Mouse (Mus musculus): ENCODE measurements around the gene Stx8. TPM values are rescaled to one million over a fixed set of nuclear protein-coding genes. Genes with fewer than 3 reads are reported as not detected.

Stx8 gene
- polyA plus RNA-seq, 1 experiment from 2014 or later, result 71.0 TPM

GRCm38 (mm10) chr11:68185647-68186046 lies 219.7 kb downstream of the Stx8 start:
- no peak for DNase-seq (ENCODE audit: low spot score)
- Histone ChIP-seq H3K9ac (ENCODE audit: low read length) (no peak overlapping the region), H3K27ac (replicated peaks) (no peak overlapping the region), H3K4me3 (ENCODE audit: low read depth, low read length) (no peak overlapping the region), H3K4me1 (replicated peaks; ENCODE audit: control insufficient read depth, insufficient read depth) (peaks cover 4% of the 10 kb centered on the region), H3K27me3 (ENCODE audit: control insufficient read depth, insufficient read depth, low read length) (no peaks in the 10 kb centered on the region), H3K36me3 (ENCODE audit: control insufficient read depth, insufficient read depth, low read length) (no peaks in the 10 kb centered on the region), H3K4me2 (replicated peaks; ENCODE audit: low read depth) (no peak overlapping the region), H3K9me3 (ENCODE audit: control insufficient read depth, low read length) (no peaks in the 10 kb centered on the region)
- no peak for ATAC-seq (ENCODE audit: low FRiP score, low TSS enrichment)
- WGBS, result 88% methylated on average over 3 of the region's 3 CpGs
- TF ChIP-seq EP300 (optimal IDR thresholded peaks at IDR 0.05), result no peak
- no peak for TF ChIP-seq CTCF (IDR thresholded peaks at IDR 0.05; ENCODE audit: low read depth)

GRCm38 (mm10) chr11:68187242-68187641 lies 221.2 kb downstream of the Stx8 start:
- H3K4me2 ChIP-seq (replicated peaks; ENCODE audit: low read depth), result no peak overlapping the region
- H3K27ac ChIP-seq (replicated peaks), result peak overlapping the region; percentile 56
- H3K9ac ChIP-seq (ENCODE audit: low read length), result no peak overlapping the region
- DNase-seq (ENCODE audit: low spot score) (no peak), ATAC-seq (ENCODE audit: low FRiP score, low TSS enrichment) (peak; percentile 33; the same call in 1 of the 2 replicates)
- no peaks in the 10 kb centered on the region for H3K36me3 ChIP-seq (ENCODE audit: control insufficient read depth, insufficient read depth, low read length)
- WGBS, result 46% methylated on average over 8 of the region's 8 CpGs
- peaks cover 4% of the 10 kb centered on the region for H3K4me1 ChIP-seq (replicated peaks; ENCODE audit: control insufficient read depth, insufficient read depth)
- TF ChIP-seq EP300 (optimal IDR thresholded peaks at IDR 0.05), result no peak
- TF ChIP-seq CTCF (IDR thresholded peaks at IDR 0.05; ENCODE audit: low read depth), result no peak
- no peak overlapping the region for H3K4me3 ChIP-seq (ENCODE audit: low read depth, low read length)
- H3K27me3 ChIP-seq (ENCODE audit: control insufficient read depth, insufficient read depth, low read length), result no peaks in the 10 kb centered on the region
- H3K9me3 ChIP-seq (ENCODE audit: control insufficient read depth, low read length), result no peaks in the 10 kb centered on the region

- H3K9ac ChIP-seq (ENCODE audit: low read length), result no peak overlapping the region
- WGBS, result 56% methylated on average over 12 of the region's 12 CpGs
- TF ChIP-seq EP300 (optimal IDR thresholded peaks at IDR 0.05), result no peak
- TF ChIP-seq CTCF (IDR thresholded peaks at IDR 0.05; ENCODE audit: low read depth), result no peak
Measured at GRCm38 (mm10) chr11:68188695-68189201, 222.8 kb downstream of the Stx8 start.

GRCm38 (mm10) chr11:68190849-68191248 lies 224.9 kb downstream of the Stx8 start:
- 78% methylated on average over 5 of the region's 5 CpGs for WGBS
- ATAC-seq (ENCODE audit: low FRiP score, low TSS enrichment), result no peak
- Histone ChIP-seq H3K36me3 (ENCODE audit: control insufficient read depth, insufficient read depth, low read length) (no peaks in the 10 kb centered on the region), H3K4me1 (replicated peaks; ENCODE audit: control insufficient read depth, insufficient read depth) (peaks cover 5% of the 10 kb centered on the region), H3K27ac (replicated peaks) (no peak overlapping the region), H3K9me3 (ENCODE audit: control insufficient read depth, low read length) (no peaks in the 10 kb centered on the region), H3K9ac (ENCODE audit: low read length) (no peak overlapping the region), H3K4me3 (ENCODE audit: low read depth, low read length) (no peak overlapping the region), H3K27me3 (ENCODE audit: control insufficient read depth, insufficient read depth, low read length) (no peaks in the 10 kb centered on the region), H3K4me2 (replicated peaks; ENCODE audit: low read depth) (no peak overlapping the region)
- no peak for DNase-seq (ENCODE audit: low spot score)
- TF ChIP-seq EP300 (optimal IDR thresholded peaks at IDR 0.05), result no peak
- no peak for TF ChIP-seq CTCF (IDR thresholded peaks at IDR 0.05; ENCODE audit: low read depth)

More at GRCm38 (mm10) chr11:68188695-68189201, 222.8 kb downstream of the Stx8 start:
- H3K9me3 ChIP-seq (ENCODE audit: control insufficient read depth, low read length), result no peaks in the 10 kb centered on the region
- no peak overlapping the region for H3K4me3 ChIP-seq (ENCODE audit: low read depth, low read length)
- H3K4me2 ChIP-seq (replicated peaks; ENCODE audit: low read depth), result no peak overlapping the region
- no peaks in the 10 kb centered on the region for H3K36me3 ChIP-seq (ENCODE audit: control insufficient read depth, insufficient read depth, low read length)
- ATAC-seq (ENCODE audit: low FRiP score, low TSS enrichment) (peak; percentile 21; the same call in 1 of the 2 replicates), DNase-seq (ENCODE audit: low spot score) (peak; percentile 35)
- peak overlapping the region; percentile 78 for H3K27ac ChIP-seq (replicated peaks)
- no peaks in the 10 kb centered on the region for H3K27me3 ChIP-seq (ENCODE audit: control insufficient read depth, insufficient read depth, low read length)
- H3K4me1 ChIP-seq (replicated peaks; ENCODE audit: control insufficient read depth, insufficient read depth), result peaks cover 4% of the 10 kb centered on the region

- Histone ChIP-seq H3K36me3 (ENCODE audit: control insufficient read depth, insufficient read depth, low read length) (no peaks in the 10 kb centered on the region), H3K4me1 (replicated peaks; ENCODE audit: control insufficient read depth, insufficient read depth) (peaks cover 8% of the 10 kb centered on the region)
- ATAC-seq (ENCODE audit: low FRiP score, low TSS enrichment), result no peak
Measured at GRCm38 (mm10) chr11:68195168-68195567, 229.2 kb downstream of the Stx8 start.

GRCm38 (mm10) chr11:68195693-68196176 lies 229.7 kb downstream of the Stx8 start:
- TF ChIP-seq CTCF (IDR thresholded peaks at IDR 0.05; ENCODE audit: low read depth) (no peak), EP300 (optimal IDR thresholded peaks at IDR 0.05) (no peak)
- ATAC-seq (ENCODE audit: low FRiP score, low TSS enrichment), result no peak
- DNase-seq (ENCODE audit: low spot score), result no peak
- Histone ChIP-seq H3K36me3 (ENCODE audit: control insufficient read depth, insufficient read depth, low read length) (no peaks in the 10 kb centered on the region), H3K9ac (ENCODE audit: low read length) (no peak overlapping the region), H3K27ac (replicated peaks) (peak overlapping the region; percentile 31; the same call in 1 of the 2 replicates), H3K27me3 (ENCODE audit: control insufficient read depth, insufficient read depth, low read length) (no peaks in the 10 kb centered on the region), H3K4me1 (replicated peaks; ENCODE audit: control insufficient read depth, insufficient read depth) (peaks cover 8% of the 10 kb centered on the region), H3K9me3 (ENCODE audit: control insufficient read depth, low read length) (no peaks in the 10 kb centered on the region), H3K4me2 (replicated peaks; ENCODE audit: low read depth) (no peak overlapping the region), H3K4me3 (ENCODE audit: low read depth, low read length) (no peak overlapping the region)
- WGBS, result 66% methylated on average over 10 of the region's 10 CpGs

More at GRCm38 (mm10) chr11:68195168-68195567, 229.2 kb downstream of the Stx8 start:
- TF ChIP-seq EP300 (optimal IDR thresholded peaks at IDR 0.05), result no peak
- peak; percentile 53 for TF ChIP-seq CTCF (IDR thresholded peaks at IDR 0.05; ENCODE audit: low read depth)
- H3K4me2 ChIP-seq (replicated peaks; ENCODE audit: low read depth), result no peak overlapping the region
- no peak for DNase-seq (ENCODE audit: low spot score)
- 65% methylated on average over 6 of the region's 6 CpGs for WGBS
- H3K27me3 ChIP-seq (ENCODE audit: control insufficient read depth, insufficient read depth, low read length), result no peaks in the 10 kb centered on the region
- H3K9ac ChIP-seq (ENCODE audit: low read length), result no peak overlapping the region
- H3K27ac ChIP-seq (replicated peaks), result no peak overlapping the region
- H3K9me3 ChIP-seq (ENCODE audit: control insufficient read depth, low read length), result no peaks in the 10 kb centered on the region
- no peak overlapping the region for H3K4me3 ChIP-seq (ENCODE audit: low read depth, low read length)

Data from stomach, postnatal 0 days (tissue).